Mouse (Mus musculus): ENCODE data around the gene Zfr. TPM values are rescaled to one million over a fixed set of nuclear protein-coding genes. Genes with fewer than 3 reads are reported as not detected.
"Not testable (repeated sequence)": the region's sequence is repeated elsewhere in the genome, so short reads cannot be mapped to it uniquely, and the experiment has no call there.

The Zfr gene
- polyA plus RNA-seq, 2 experiments = 91.6 to 160 TPM

DNA sequence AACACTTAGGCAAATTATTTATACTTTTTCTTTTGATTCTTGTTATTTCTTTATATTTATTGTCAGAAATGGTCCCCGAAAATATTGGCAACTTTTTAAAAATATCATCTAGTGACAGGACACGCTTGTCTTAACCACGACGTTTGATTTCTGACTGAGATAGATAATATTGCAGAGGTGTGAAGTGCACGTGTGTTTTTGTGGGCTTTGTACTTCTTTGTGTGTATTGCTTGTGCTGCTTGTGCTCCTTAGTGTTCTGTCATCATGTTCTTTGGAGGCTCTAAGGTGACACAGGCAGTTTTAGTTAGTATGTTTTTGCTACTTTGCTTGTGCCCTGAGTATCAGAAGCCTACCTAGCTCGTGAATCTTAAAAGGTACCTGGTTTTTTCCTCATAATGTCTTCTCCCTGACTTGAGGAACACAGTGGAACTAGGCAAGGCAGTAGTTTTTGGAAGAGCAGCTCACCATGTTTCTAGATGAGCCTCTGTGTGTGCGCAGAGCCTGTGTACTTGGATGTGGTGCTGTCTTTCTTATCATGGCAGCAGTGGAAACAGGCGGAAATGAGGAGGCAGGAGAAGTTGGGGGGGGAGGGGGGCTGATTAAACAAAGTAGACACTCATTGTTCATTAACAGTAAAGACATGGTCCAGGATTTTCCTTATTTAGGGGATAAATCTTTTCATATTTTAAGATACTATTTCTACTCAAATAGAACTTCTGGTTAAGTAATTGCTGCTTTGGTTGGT lies 23.5 kb downstream of the Zfr start:
- Histone ChIP-seq H3K4me1 (ENCODE audit: control insufficient read depth, insufficient read depth, low read length) (no peaks in the 10 kb centered on the region), H3K9ac (ENCODE audit: low read depth, low read length, severe bottlenecking) (no peak overlapping the region), H3K9me3 (ENCODE audit: control insufficient read depth, low read length) (no peaks in the 10 kb centered on the region), H3K36me3 (ENCODE audit: control insufficient read depth, insufficient read depth, low read length) (peaks cover 52% of the 10 kb centered on the region), H3K4me3 (replicated peaks; ENCODE audit: low read length) (no peak overlapping the region), H3K27ac (replicated peaks; ENCODE audit: low read depth, low read length) (no peak overlapping the region), H3K4me2 (replicated peaks; ENCODE audit: low read depth, low read length, severe bottlenecking) (no peak overlapping the region), H3K27me3 (ENCODE audit: control insufficient read depth, insufficient read depth, low read length) (no peaks in the 10 kb centered on the region)
- no peak for TF ChIP-seq POLR2A (IDR thresholded peaks at IDR 0.05; ENCODE audit: borderline replicate concordance, extremely low read depth, insufficient read depth, insufficient read length)
- DNase-seq (ENCODE audit: low spot score) = no peak
- 91% methylated on average over 8 of the region's 8 CpGs for WGBS
- ATAC-seq (ENCODE audit: low FRiP score, low read depth) = no peak

GRCm38 (mm10) chr15:12147423-12147822 lies 29.8 kb downstream of the Zfr start:
- DNase-seq (ENCODE audit: low spot score) (no peak), ATAC-seq (ENCODE audit: low FRiP score, low read depth) (no peak)
- Histone ChIP-seq H3K4me3 (replicated peaks; ENCODE audit: low read length) (no peak overlapping the region), H3K4me2 (replicated peaks; ENCODE audit: low read depth, low read length, severe bottlenecking) (no peak overlapping the region), H3K9me3 (ENCODE audit: control insufficient read depth, low read length) (no peaks in the 10 kb centered on the region), H3K27me3 (ENCODE audit: control insufficient read depth, insufficient read depth, low read length) (no peaks in the 10 kb centered on the region), H3K4me1 (ENCODE audit: control insufficient read depth, insufficient read depth, low read length) (no peaks in the 10 kb centered on the region), H3K27ac (replicated peaks; ENCODE audit: low read depth, low read length) (no peak overlapping the region), H3K9ac (ENCODE audit: low read depth, low read length, severe bottlenecking) (no peak overlapping the region), H3K36me3 (ENCODE audit: control insufficient read depth, insufficient read depth, low read length) (peaks cover 74% of the 10 kb centered on the region)
- TF ChIP-seq POLR2A (IDR thresholded peaks at IDR 0.05; ENCODE audit: borderline replicate concordance, extremely low read depth, insufficient read depth, insufficient read length) = no peak
- 88% methylated on average over 2 of the region's 2 CpGs for WGBS

- H3K4me2 ChIP-seq (replicated peaks; ENCODE audit: low read depth, low read length, severe bottlenecking) = no peak overlapping the region
- no peak overlapping the region for H3K4me3 ChIP-seq (replicated peaks; ENCODE audit: low read length)
- DNase-seq (ENCODE audit: low spot score) (no peak), ATAC-seq (ENCODE audit: low FRiP score, low read depth) (no peak)
- no peaks in the 10 kb centered on the region for H3K4me1 ChIP-seq (ENCODE audit: control insufficient read depth, insufficient read depth, low read length)
- no peak overlapping the region for H3K27ac ChIP-seq (replicated peaks; ENCODE audit: low read depth, low read length)
- TF ChIP-seq POLR2A (IDR thresholded peaks at IDR 0.05; ENCODE audit: borderline replicate concordance, extremely low read depth, insufficient read depth, insufficient read length) = no peak
- peaks cover 78% of the 10 kb centered on the region for H3K36me3 ChIP-seq (ENCODE audit: control insufficient read depth, insufficient read depth, low read length)
- 96% methylated on average over 6 of the region's 6 CpGs for WGBS
- no peaks in the 10 kb centered on the region for H3K27me3 ChIP-seq (ENCODE audit: control insufficient read depth, insufficient read depth, low read length)
- no peaks in the 10 kb centered on the region for H3K9me3 ChIP-seq (ENCODE audit: control insufficient read depth, low read length)
- H3K9ac ChIP-seq (ENCODE audit: low read depth, low read length, severe bottlenecking) = no peak overlapping the region
Measured at GRCm38 (mm10) chr15:12149501-12149900, 31.9 kb downstream of the Zfr start.

GRCm38 (mm10) chr15:12153747-12154146 lies 36.1 kb downstream of the Zfr start:
- H3K4me1 ChIP-seq (ENCODE audit: control insufficient read depth, insufficient read depth, low read length) = no peaks in the 10 kb centered on the region
- WGBS = 95% methylated on average over 3 of the region's 3 CpGs
- H3K4me3 ChIP-seq (replicated peaks; ENCODE audit: low read length) = no peak overlapping the region
- no peak for TF ChIP-seq POLR2A (IDR thresholded peaks at IDR 0.05; ENCODE audit: borderline replicate concordance, extremely low read depth, insufficient read depth, insufficient read length)
- H3K36me3 ChIP-seq (ENCODE audit: control insufficient read depth, insufficient read depth, low read length) = peaks cover 86% of the 10 kb centered on the region
- H3K9ac ChIP-seq (ENCODE audit: low read depth, low read length, severe bottlenecking) = no peak overlapping the region
- no peak overlapping the region for H3K27ac ChIP-seq (replicated peaks; ENCODE audit: low read depth, low read length)
- ATAC-seq (ENCODE audit: low FRiP score, low read depth) (no peak), DNase-seq (ENCODE audit: low spot score) (no peak)
- no peak overlapping the region for H3K4me2 ChIP-seq (replicated peaks; ENCODE audit: low read depth, low read length, severe bottlenecking)
- no peaks in the 10 kb centered on the region for H3K9me3 ChIP-seq (ENCODE audit: control insufficient read depth, low read length)
- no peaks in the 10 kb centered on the region for H3K27me3 ChIP-seq (ENCODE audit: control insufficient read depth, insufficient read depth, low read length)

DNA sequence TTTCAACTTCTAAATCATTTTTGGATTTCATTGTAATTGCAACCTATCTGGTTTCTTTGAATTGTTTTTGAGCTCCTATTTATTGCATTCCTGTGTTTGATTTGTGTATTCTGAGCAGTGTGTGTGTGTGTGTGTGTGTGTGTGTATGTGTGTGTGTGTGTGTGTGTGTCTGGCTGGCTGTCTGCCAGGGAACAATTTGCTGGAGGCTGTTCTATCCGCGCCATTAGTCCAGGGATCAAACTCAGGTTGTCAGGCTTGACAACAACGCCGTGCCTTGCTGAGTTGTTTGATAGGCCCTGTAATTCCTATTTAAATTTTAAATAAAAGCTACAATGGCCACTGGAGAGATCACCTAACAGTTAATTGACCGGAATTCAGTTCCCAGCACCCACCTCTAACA lies 60.5 kb downstream of the Zfr start:
- DNase-seq (ENCODE audit: low spot score) = no peak
- WGBS = 71% methylated on average over 5 of the region's 5 CpGs

GRCm38 (mm10) chr15:12181181-12181805 lies 63.7 kb downstream of the Zfr start:
- H3K4me3 ChIP-seq (replicated peaks; ENCODE audit: low read length); DNase-seq (ENCODE audit: low spot score); H3K9me3 ChIP-seq (ENCODE audit: control insufficient read depth, low read length); H3K27ac ChIP-seq (replicated peaks; ENCODE audit: low read depth, low read length); H3K4me2 ChIP-seq (replicated peaks; ENCODE audit: low read depth, low read length, severe bottlenecking); H3K27me3 ChIP-seq (ENCODE audit: control insufficient read depth, insufficient read depth, low read length); ATAC-seq (ENCODE audit: low FRiP score, low read depth); H3K9ac ChIP-seq (ENCODE audit: low read depth, low read length, severe bottlenecking); H3K4me1 ChIP-seq (ENCODE audit: control insufficient read depth, insufficient read depth, low read length): not testable (repeated sequence)
- 91% methylated on average over 12 of the region's 13 CpGs for WGBS
- peaks cover 67% of the 10 kb centered on the region for H3K36me3 ChIP-seq (ENCODE audit: control insufficient read depth, insufficient read depth, low read length)

More for the DNA sequence above, 60.5 kb downstream of the Zfr start:
- no peak overlapping the region for H3K9ac ChIP-seq (ENCODE audit: low read depth, low read length, severe bottlenecking)
- no peak for ATAC-seq (ENCODE audit: low FRiP score, low read depth)
- no peaks in the 10 kb centered on the region for H3K27me3 ChIP-seq (ENCODE audit: control insufficient read depth, insufficient read depth, low read length)
- no peak overlapping the region for H3K4me3 ChIP-seq (replicated peaks; ENCODE audit: low read length)
- TF ChIP-seq POLR2A (IDR thresholded peaks at IDR 0.05; ENCODE audit: borderline replicate concordance, extremely low read depth, insufficient read depth, insufficient read length) = no peak
- H3K36me3 ChIP-seq (ENCODE audit: control insufficient read depth, insufficient read depth, low read length) = peaks cover 73% of the 10 kb centered on the region
- no peaks in the 10 kb centered on the region for H3K9me3 ChIP-seq (ENCODE audit: control insufficient read depth, low read length)
- H3K4me2 ChIP-seq (replicated peaks; ENCODE audit: low read depth, low read length, severe bottlenecking) = no peak overlapping the region
- H3K27ac ChIP-seq (replicated peaks; ENCODE audit: low read depth, low read length) = no peak overlapping the region
- no peaks in the 10 kb centered on the region for H3K4me1 ChIP-seq (ENCODE audit: control insufficient read depth, insufficient read depth, low read length)
